Mouse (Mus musculus) macrophage (primary cell): ENCODE measurements around the gene Cd93. TPM values are rescaled to one million over a fixed set of nuclear protein-coding genes. Genes with fewer than 3 reads are reported as not detected.

Source experiments
- H3K27ac ChIP-seq: fragments of 350-480 bp; formaldehyde crosslinking; 2 replicates; pipeline ENCODE4 v1.9.0; 2021
- H3K36me3 ChIP-seq: fragments of 350-480 bp; formaldehyde crosslinking; 2 replicates; pipeline ENCODE4 v1.9.0; 2021; ENCODE audit errors: inconsistent target
- H3K4me3 ChIP-seq: fragments of 350-480 bp; formaldehyde crosslinking; 2 replicates; pipeline ENCODE4 v1.9.0; 2021; ENCODE audit errors: inconsistent target
- H3K79me2 ChIP-seq: fragments of 350-480 bp; formaldehyde crosslinking; 2 replicates; pipeline ENCODE4 v1.9.0; 2021; ENCODE audit errors: inconsistent target
- WGBS: methylation state at CpG from one replicate; pipeline ENCODE4 v1.1.7; 2026; ENCODE audit warnings: inconsistent platforms; ENCODE audit not compliant: missing documents; 5-methylcytosine and 5-hydroxymethylcytosine counted together
- polyA plus RNA-seq: library from polyadenylated mRNA; stranded (reverse); fragments of 250-400 nt; gene quantifications from 3 replicates; pipeline ENCODE4 v1.2.4, GENCODE M21; 2018; ENCODE audit warnings: inconsistent platforms

The Cd93 gene
- polyA plus RNA-seq, 1 experiment from 2014 or later: 277 TPM

DNA sequence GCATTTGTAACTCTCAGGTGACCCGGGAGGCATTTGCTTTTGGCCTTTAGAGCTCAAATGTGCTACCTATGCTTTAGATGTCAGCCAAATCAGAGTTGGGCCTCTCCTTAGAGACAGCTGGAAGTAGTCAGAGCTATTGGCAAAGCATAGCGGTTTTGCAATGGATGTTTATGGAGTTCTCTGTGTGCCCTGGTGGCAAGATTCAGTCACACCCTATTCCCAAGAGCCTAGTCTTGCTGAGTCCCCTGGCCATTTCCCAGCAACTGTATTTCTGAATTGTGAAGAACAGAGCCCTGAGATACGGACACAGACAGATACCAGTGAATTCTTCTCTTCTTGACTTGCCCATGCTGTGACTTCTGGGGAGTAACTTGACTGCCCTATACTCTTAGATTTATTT, 9.7 kb upstream of the Cd93 start:
- Histone ChIP-seq H3K36me3 (no peaks in the 10 kb centered on the region), H3K4me3 (no peak overlapping the region), H3K79me2 (no peaks in the 10 kb centered on the region), H3K27ac (no peak overlapping the region)
- WGBS: 88% methylated on average over 3 of the region's 3 CpGs

DNA sequence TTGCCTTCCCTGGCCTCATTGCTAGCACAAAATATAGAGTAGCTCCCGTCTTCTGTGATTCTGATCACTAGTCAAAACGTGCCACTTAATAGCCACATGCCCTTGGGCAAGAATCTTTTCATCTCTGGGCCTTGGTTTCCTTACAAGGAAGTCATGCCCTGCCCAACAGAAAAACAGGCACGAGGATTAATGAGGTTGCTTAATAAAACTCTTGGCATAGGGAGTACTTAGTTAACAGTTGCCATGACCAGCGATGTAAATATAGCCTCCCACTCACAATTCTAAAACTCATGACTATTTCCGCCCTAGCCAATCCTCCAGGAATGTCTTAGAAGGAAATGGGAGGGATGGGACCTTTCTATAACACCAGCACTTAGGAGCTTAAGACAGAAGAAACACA, 8.1 kb upstream of the Cd93 start:
- H3K79me2 ChIP-seq: no peaks in the 10 kb centered on the region
- H3K36me3 ChIP-seq: no peaks in the 10 kb centered on the region
- no peak overlapping the region for H3K4me3 ChIP-seq
- H3K27ac ChIP-seq: no peak overlapping the region
- 65% methylated on average over 5 of the region's 5 CpGs for WGBS

DNA sequence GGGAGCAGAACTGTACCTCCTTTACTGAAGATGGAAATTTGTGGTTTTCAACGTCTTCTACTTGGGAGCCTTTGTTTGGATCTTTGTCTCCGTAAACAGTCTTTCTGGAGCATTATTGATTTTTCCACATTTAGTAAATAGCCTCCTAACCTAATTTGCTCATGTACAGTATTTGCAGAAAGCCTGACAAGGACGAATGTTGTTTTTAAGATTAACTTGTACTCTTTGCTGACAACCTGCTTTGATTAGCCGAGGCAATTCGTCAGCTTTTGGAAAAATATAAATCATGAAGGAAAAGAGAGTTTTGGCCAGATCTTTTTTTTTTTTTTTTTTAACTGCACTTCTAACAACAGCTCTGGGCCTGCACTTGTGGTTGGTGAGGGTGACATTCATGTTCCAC, 7.3 kb upstream of the Cd93 start:
- Histone ChIP-seq H3K27ac (no peak overlapping the region), H3K4me3 (no peak overlapping the region), H3K79me2 (no peaks in the 10 kb centered on the region), H3K36me3 (no peaks in the 10 kb centered on the region)
- 92% methylated on average over 5 of the region's 5 CpGs for WGBS

DNA sequence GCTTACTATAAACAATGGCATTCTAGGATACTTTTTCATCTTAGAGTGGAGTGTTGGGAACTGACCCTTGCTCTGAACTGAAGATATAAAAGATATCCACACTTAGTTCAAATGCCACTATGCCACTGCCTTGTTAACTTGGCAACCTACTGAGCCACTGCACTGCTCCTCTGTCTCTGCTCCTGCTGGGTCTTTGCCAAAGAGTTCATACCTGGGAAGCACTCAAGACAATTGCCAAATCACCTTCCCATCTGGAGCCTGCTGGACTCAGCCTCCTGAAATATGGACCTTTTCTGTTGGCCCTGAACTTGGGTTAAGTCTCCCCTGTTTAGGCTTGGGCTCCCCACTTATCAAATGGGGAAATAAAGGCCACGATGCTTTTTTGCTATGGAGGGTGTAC, 6.3 kb upstream of the Cd93 start:
- no peak overlapping the region for H3K4me3 ChIP-seq
- H3K79me2 ChIP-seq: no peaks in the 10 kb centered on the region
- no peak overlapping the region for H3K27ac ChIP-seq
- H3K36me3 ChIP-seq: no peaks in the 10 kb centered on the region
- 100% methylated on average over 1 of the region's 1 CpGs for WGBS

DNA sequence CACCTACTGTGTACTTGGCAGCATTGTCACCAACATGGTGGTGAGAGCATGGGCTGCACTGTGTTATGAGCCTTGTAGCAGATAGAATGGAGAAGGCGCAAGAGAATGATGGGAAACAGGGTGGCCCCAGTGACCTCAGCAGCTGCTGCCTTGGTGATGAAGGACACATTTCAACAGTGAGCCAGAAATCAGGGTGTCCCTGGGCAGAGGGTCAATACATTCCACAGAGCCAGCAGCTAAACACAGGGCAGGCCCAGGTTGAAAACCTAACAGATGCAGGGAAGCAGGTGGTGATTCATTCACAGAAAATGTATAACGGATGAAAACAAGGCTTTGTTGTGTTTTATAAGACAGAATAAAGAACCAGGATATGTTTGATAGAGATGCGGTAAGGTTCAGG, 3.1 kb upstream of the Cd93 start:
- Histone ChIP-seq H3K4me3 (no peak overlapping the region), H3K27ac (no peak overlapping the region), H3K79me2 (peaks cover 31% of the 10 kb centered on the region), H3K36me3 (no peaks in the 10 kb centered on the region)
- 95% methylated on average over 3 of the region's 3 CpGs for WGBS

DNA sequence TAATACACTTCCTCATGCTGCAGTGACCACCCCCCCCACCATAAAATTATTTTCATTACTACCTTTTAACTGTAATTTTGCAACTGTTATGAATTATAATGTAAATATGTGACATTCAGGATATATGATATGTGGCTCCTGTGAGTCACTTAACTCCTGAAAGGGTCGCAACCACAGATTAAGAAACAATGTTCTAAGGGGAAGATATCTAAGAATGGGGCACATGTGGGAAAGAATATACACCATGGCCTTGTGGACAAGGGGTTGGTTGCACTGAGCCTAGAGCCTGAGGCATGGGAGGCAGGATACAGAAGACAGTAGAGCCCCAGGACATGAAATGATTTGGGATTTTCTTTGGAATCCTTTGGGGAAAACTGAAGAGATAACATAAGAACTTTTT, 2.3 kb upstream of the Cd93 start:
- Histone ChIP-seq H3K4me3 (no peak overlapping the region), H3K27ac (no peak overlapping the region), H3K36me3 (no peaks in the 10 kb centered on the region), H3K79me2 (peaks cover 40% of the 10 kb centered on the region)
- WGBS: 78% methylated on average over 1 of the region's 1 CpGs

DNA sequence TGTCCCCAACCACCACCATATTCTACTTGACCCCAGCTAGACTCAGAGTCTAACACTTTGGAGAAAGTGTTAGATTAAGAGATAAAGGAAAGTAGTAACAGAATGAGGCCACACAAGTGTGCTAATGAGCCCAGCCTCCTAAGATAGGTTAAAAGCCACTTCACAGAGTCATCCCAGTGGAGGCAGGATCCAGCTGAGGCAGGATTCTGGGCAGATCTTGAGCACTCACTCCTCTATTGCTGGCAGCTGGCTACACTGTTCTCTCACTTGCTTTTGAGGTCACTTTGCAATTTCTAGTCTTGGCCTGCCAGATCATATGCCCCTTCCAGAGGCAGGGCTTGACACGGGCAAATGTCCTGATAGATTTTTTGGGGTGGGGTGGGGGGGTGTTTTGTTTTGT, 1.1 kb upstream of the Cd93 start:
- Histone ChIP-seq H3K27ac (peak overlapping the region; percentile 98), H3K79me2 (peaks cover 51% of the 10 kb centered on the region), H3K36me3 (no peaks in the 10 kb centered on the region), H3K4me3 (no peak overlapping the region)
- 31% methylated on average over 1 of the region's 1 CpGs for WGBS

DNA sequence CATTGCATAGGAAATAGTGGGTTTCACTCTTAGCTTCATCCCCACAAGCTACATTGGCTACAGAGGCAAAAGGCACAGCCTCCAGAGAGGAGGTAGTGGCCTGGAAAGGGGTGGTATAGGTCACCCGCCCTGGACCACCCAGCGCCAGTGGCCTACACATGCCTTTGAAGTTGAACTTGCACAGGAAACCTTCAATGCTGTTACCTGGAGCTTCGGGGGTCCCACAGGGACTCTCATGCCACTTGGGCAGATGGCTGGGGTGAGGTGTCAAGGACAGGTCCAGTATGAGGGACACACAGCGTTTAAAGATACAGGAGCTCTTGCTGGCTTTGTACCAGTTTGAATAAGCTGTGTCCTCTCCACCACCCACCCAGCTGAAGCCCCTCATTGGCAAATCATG, 653 bp downstream of the Cd93 start:
- Histone ChIP-seq H3K79me2 (peaks cover 69% of the 10 kb centered on the region), H3K36me3 (peaks cover 7% of the 10 kb centered on the region; the same call in 1 of the 2 replicates), H3K4me3 (peak overlapping the region; percentile 80), H3K27ac (peak overlapping the region; percentile 98)
- 0% methylated on average over 4 of the region's 4 CpGs for WGBS

DNA sequence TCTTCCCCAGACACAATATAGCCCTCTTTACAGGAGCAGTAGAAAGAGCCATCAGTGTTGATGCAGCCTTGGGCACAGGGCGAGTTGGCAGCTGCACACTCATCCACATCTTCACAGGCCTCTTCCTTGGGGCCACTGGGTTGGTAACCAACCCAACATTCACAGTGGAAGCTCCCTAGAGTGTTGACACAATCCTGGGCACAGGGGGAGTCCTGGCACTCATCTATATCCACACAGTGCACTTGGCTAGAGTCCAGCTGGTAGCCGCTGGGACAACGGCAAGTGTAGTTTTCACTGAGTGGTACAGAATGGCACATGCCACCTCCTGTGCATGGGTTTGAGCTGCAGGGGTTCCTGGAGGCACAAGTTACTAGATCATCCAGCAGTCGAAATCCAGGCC, 1.2 kb downstream of the Cd93 start:
- peaks cover 10% of the 10 kb centered on the region; the same call in 1 of the 2 replicates for H3K36me3 ChIP-seq
- peak overlapping the region; percentile 98 for H3K27ac ChIP-seq
- H3K4me3 ChIP-seq: peak overlapping the region; percentile 80
- peaks cover 74% of the 10 kb centered on the region for H3K79me2 ChIP-seq
- WGBS: 5% methylated on average over 4 of the region's 4 CpGs

DNA sequence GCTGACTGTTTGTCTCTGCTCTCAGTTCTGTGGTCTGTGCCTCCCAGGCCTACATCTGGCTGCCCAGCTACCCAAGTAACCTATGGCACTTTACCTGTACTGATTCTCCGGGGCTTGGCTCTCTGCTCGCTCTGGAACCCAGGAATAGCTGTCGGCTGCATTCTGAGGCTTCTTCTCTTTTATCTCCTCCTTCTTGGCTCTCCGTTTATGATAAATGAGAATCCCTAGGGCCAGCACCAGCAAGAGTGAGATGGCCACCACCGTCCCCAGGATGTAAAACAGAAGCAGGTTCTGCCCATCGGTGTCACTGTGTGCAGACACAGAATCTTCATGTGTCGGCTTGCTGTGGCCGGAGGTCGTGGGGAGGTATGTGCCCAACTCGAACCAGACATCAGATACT, 1.9 kb downstream of the Cd93 start:
- WGBS: 9% methylated on average over 10 of the region's 10 CpGs
- Histone ChIP-seq H3K4me3 (peak overlapping the region; percentile 80), H3K36me3 (peaks cover 14% of the 10 kb centered on the region; the same call in 1 of the 2 replicates), H3K27ac (peak overlapping the region; percentile 98), H3K79me2 (peaks cover 82% of the 10 kb centered on the region)

DNA sequence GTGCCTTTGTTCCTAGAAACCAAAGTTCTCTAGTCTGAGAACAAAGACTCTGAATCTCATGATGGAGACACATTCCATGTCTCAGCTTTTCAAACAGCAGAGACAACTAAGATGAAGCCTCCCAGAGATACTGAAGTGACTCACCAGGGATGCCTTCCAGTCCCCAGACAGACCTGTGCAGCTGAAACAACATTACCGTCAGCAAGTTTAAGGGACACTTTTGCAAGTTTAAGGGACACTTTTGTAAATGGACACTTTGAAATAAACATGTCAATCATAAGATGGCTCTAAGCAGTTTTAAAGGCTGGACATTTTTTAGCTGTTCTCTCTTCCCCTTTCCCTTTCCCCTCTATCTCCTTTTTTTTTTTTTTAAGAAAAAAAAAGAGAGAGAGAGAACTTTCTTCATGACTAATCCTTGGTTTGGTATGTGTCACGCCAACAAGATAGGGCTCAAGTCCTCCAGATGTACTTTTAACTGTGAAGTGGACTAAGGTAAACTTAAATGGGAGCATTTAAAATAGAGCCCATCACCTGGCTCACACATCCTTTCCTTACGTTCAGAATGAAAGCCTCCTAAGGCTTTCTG, 3.6 kb downstream of the Cd93 start:
- Histone ChIP-seq H3K36me3 (peaks cover 14% of the 10 kb centered on the region; the same call in 1 of the 2 replicates), H3K79me2 (peaks cover 98% of the 10 kb centered on the region), H3K4me3 (peak overlapping the region; percentile 80), H3K27ac (peak overlapping the region; percentile 98)
- WGBS: 11% methylated on average over 3 of the region's 3 CpGs

DNA sequence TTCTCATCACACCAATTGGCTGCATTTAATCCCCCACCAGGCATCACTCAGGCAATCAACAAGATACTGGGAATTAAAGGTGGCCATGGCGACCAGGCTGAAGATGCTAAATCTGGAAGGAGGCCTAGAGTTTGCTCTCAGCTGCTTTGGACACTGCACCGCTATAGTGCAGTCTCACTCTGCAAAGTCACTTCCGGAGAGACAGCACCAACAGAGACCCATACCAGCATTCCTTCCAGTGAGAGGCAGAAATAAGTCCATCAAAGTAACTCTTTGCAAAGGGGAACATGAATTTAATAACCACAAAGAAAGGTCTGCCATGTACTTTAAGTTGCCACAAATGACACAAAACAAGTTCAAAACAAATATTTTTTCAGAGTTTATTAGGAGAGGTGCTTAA, 7.1 kb downstream of the Cd93 start:
- 38% methylated on average over 3 of the region's 3 CpGs for WGBS

DNA sequence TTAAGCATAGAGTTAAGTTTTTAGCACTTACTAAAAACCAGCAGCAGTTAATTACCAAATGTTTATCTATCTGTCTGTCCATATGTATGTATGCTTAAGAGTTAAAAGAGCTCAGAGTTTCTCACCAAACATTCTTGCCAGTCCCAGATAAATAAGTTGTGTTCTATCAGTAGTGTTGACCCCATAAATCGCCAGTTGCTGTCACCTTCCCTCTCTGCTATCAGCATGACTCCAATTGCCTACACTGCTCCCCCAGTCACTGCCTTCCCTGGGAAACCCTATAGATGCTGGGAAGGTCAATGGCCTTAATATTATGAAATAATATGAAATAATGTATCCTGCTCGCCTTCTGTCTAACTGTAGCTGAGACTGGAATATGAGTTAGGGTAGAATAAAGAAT, 11.0 kb downstream of the Cd93 start:
- no peak overlapping the region for H3K4me3 ChIP-seq
- no peak overlapping the region for H3K27ac ChIP-seq
- peaks cover 37% of the 10 kb centered on the region for H3K36me3 ChIP-seq
- H3K79me2 ChIP-seq: peaks cover 83% of the 10 kb centered on the region
- WGBS: 83% methylated on average over 2 of the region's 2 CpGs

More for the DNA sequence above, 7.1 kb downstream of the Cd93 start:
- Histone ChIP-seq H3K4me3 (no peak overlapping the region), H3K79me2 (peaks cover 100% of the 10 kb centered on the region), H3K27ac (no peak overlapping the region), H3K36me3 (peaks cover 38% of the 10 kb centered on the region)

DNA sequence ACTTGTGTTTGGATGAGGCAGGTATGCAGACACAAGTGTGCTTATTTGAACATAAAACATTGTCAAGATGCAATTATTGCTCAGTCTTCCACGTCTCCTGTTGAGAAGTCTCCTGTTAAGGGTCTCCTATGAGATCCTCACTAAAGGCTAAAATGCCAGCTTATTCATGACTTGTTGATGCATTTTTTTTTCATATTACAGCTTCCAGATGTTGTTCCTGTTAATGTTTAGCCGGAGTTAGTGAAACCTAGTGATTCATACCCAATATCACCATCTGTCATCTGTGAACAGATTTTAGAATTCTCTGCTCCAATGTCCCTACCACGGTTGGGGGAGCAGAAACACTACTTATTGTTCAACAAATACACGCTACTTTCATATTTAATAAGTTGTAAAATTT, 12.4 kb downstream of the Cd93 start:
- Histone ChIP-seq H3K27ac (no peak overlapping the region), H3K79me2 (peaks cover 72% of the 10 kb centered on the region), H3K4me3 (no peak overlapping the region), H3K36me3 (peaks cover 31% of the 10 kb centered on the region)
- WGBS: 88% methylated on average over 4 of the region's 4 CpGs

DNA sequence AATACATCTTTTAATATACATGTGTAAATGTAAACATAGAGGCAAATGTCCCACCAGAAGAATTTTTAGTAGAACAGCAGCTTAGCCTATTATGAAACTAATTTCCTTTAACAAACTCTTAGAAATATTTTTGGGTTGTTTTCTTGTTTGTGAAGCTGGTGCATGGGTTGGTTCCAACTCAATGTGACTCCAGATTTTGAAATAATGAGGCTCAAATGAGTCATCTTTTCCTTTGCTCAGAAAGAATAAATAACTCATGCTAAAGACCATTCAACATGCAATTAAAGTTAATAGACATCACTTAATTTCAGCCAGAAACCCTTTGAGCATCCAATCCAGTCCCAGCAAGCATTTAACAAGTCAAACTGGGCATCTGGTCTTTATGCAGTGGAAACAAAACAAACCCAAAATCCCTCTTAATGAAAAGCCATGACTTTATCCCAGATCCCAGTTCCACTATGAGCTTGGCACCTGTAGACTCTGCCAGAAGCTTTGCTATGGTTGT, 14.3 kb downstream of the Cd93 start:
- peaks cover 53% of the 10 kb centered on the region for H3K79me2 ChIP-seq
- peak overlapping the region; percentile 51 for H3K27ac ChIP-seq
- H3K4me3 ChIP-seq: no peak overlapping the region
- H3K36me3 ChIP-seq: peaks cover 26% of the 10 kb centered on the region

DNA sequence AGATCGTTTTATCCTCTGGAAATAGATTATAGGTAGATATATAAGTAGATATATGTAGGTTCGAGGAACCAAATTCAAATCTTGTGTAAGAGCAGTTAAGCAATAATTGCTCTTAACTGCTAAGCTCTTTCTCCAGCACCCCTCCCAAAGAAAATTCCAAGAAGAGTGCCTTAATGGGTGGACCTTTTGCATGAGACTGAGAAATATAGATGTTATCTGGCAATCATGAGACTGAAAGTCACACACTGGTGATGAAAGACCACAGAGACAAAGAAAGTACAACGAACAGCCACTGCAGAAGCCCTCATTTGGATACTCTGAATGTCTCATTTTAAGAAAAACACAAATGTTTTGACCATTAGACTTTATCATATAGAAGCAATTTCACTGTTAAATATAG, 14.8 kb downstream of the Cd93 start:
- Histone ChIP-seq H3K79me2 (peaks cover 47% of the 10 kb centered on the region), H3K27ac (peak overlapping the region; percentile 51), H3K4me3 (no peak overlapping the region), H3K36me3 (peaks cover 21% of the 10 kb centered on the region)
- 40% methylated on average over 3 of the region's 3 CpGs for WGBS
